Mouse (Mus musculus) testis, adult 2 months (tissue): Measurements from ENCODE around the gene Bcl3.

ENCODE experiments used
- CTCF ChIP-seq: fragments of 200-500 bp; IDR thresholded peaks from 2 replicates; pipeline ENCODE4 v1.5.1; 2012; ENCODE audit warnings: low read depth, mild to moderate bottlenecking, inconsistent platforms, low read length, moderate library complexity; ENCODE audit not compliant: control insufficient read depth, insufficient read depth, insufficient replicate concordance
- POLR2A ChIP-seq: fragments of 200-500 bp; IDR thresholded peaks from 2 replicates; pipeline ENCODE4 v1.6.1; 2012; ENCODE audit warnings: low read depth, mild to moderate bottlenecking, inconsistent platforms, low read length, moderate library complexity; ENCODE audit not compliant: control insufficient read depth

- TF ChIP-seq POLR2A (no peak), CTCF (no peak)
Measured at GRCm38 (mm10) chr7:19861199-19861598, 38.6 kb upstream of the Bcl3 start, which contains the start of gene Ceacam16.
